Mouse (Mus musculus) lung, embryonic 16.5 days (tissue): Measurements from ENCODE around the gene 6430550D23Rik. TPM values are rescaled to one million over a fixed set of nuclear protein-coding genes. Genes with fewer than 3 reads are reported as not detected.
A peak's percentile ranks its signal among the peaks of the same experiment; 100 is the strongest.

Source experiments
- ATAC-seq: fragments of 200-750 bp; cut with Nextera tagmentation; 2 replicates; pipeline ENCODE4 v1.8.0; 2017; ENCODE audit warnings: low read depth, mild to moderate bottlenecking, moderate library complexity
- H3K27ac ChIP-seq: fragments of 300-500 bp; sonication (generic); 2 replicates; pipeline ENCODE4 v1.5.1; 2014; ENCODE audit warnings: mild to moderate bottlenecking, control low read depth, low read length
- H3K27me3 ChIP-seq: fragments of 300-500 bp; sonication (generic); 2 replicates; pipeline ENCODE4 v1.6.1; 2014; ENCODE audit warnings: low read depth, low read length, mixed read lengths; ENCODE audit not compliant: control insufficient read depth, insufficient read depth
- H3K36me3 ChIP-seq: fragments of 300-500 bp; sonication (generic); 2 replicates; pipeline ENCODE4 v1.6.1; 2014; ENCODE audit warnings: low read length; ENCODE audit not compliant: control insufficient read depth, insufficient read depth
- H3K4me1 ChIP-seq: fragments of 300-500 bp; sonication (generic); replicated peaks from 2 replicates; pipeline ENCODE4 v1.6.1; 2014; ENCODE audit warnings: low read length, mixed read lengths; ENCODE audit not compliant: control insufficient read depth, insufficient read depth
- H3K4me2 ChIP-seq: fragments of 300-500 bp; sonication (generic); 2 replicates; pipeline ENCODE4 v1.6.1; 2014; ENCODE audit warnings: low read depth, low read length, control low read depth
- H3K4me3 ChIP-seq: fragments of 300-500 bp; sonication (generic); 2 replicates; pipeline ENCODE4 v1.5.1; 2014; ENCODE audit warnings: mild to moderate bottlenecking, low read length, control low read depth
- H3K9ac ChIP-seq: fragments of 300-500 bp; sonication (generic); 2 replicates; pipeline ENCODE4 v1.6.1; 2014; ENCODE audit warnings: low read length, control low read depth
- H3K9me3 ChIP-seq: fragments of 300-500 bp; sonication (generic); 2 replicates; pipeline ENCODE4 v1.6.1; 2016; ENCODE audit warnings: low read length; ENCODE audit not compliant: control insufficient read depth
- WGBS: fragments of 180-500 bp; shearing (Covaris S2); extraction: QIAGEN DNeasy Blood & Tissue Kit; methylation state at CpG from one replicate; pipeline ENCODE4 v1.1.7; 2014; 5-methylcytosine and 5-hydroxymethylcytosine counted together
- polyA plus RNA-seq: library from polyadenylated mRNA; unstranded; fragments of >200 nt; fragmentation: Nextera tagmentation; extraction: Ambion mirVana; gene quantifications from 2 replicates; pipeline ENCODE4 v1.2.1, GENCODE M21; 2015

The 6430550D23Rik gene
- polyA plus RNA-seq, 1 experiment from 2014 or later, result 1.5 TPM

GRCm38 (mm10) chr2:156005393-156005792 is 2.4 kb downstream of the 6430550D23Rik start:
- H3K4me1 ChIP-seq, result peaks cover 9% of the 10 kb centered on the region
- peaks cover 5% of the 10 kb centered on the region; the same call in 1 of the 2 replicates for H3K36me3 ChIP-seq
- no peak overlapping the region for H3K9ac ChIP-seq
- H3K4me3 ChIP-seq, result no peak overlapping the region
- no peak for ATAC-seq
- no peak overlapping the region for H3K27ac ChIP-seq
- H3K27me3 ChIP-seq, result no peaks in the 10 kb centered on the region
- WGBS, result 82% methylated on average over 4 of the region's 4 CpGs
- no peaks in the 10 kb centered on the region for H3K9me3 ChIP-seq
- no peak overlapping the region for H3K4me2 ChIP-seq

- peak; percentile 75 for ATAC-seq
- no peak overlapping the region for H3K9ac ChIP-seq
- 0 out of 2 replicates have a peak overlapping the region, but pooled peaks have one; percentile 16 for H3K27ac ChIP-seq
- H3K36me3 ChIP-seq, result peaks cover 51% of the 10 kb centered on the region
- H3K4me3 ChIP-seq, result no peak overlapping the region
- no peaks in the 10 kb centered on the region for H3K9me3 ChIP-seq
- H3K4me2 ChIP-seq, result no peak overlapping the region
- 64% methylated on average over 14 of the region's 14 CpGs for WGBS
- no peaks in the 10 kb centered on the region for H3K4me1 ChIP-seq
- H3K27me3 ChIP-seq, result no peaks in the 10 kb centered on the region
Measured at GRCm38 (mm10) chr2:155991863-155992321, 15.9 kb downstream of the 6430550D23Rik start.

GRCm38 (mm10) chr2:155991151-155991550 is 16.6 kb downstream of the 6430550D23Rik start:
- H3K27ac ChIP-seq, result no peak overlapping the region
- H3K4me1 ChIP-seq, result no peaks in the 10 kb centered on the region
- no peaks in the 10 kb centered on the region for H3K9me3 ChIP-seq
- H3K9ac ChIP-seq, result no peak overlapping the region
- 78% methylated on average over 10 of the region's 10 CpGs for WGBS
- H3K4me3 ChIP-seq, result no peak overlapping the region
- H3K4me2 ChIP-seq, result no peak overlapping the region
- H3K36me3 ChIP-seq, result peaks cover 51% of the 10 kb centered on the region
- no peak for ATAC-seq
- H3K27me3 ChIP-seq, result no peaks in the 10 kb centered on the region

GRCm38 (mm10) chr2:155989085-155989484 is 18.7 kb downstream of the 6430550D23Rik start:
- no peak overlapping the region for H3K4me3 ChIP-seq
- H3K27me3 ChIP-seq, result no peaks in the 10 kb centered on the region
- peaks cover 41% of the 10 kb centered on the region for H3K36me3 ChIP-seq
- no peak for ATAC-seq
- H3K9me3 ChIP-seq, result no peaks in the 10 kb centered on the region
- H3K4me2 ChIP-seq, result no peak overlapping the region
- no peaks in the 10 kb centered on the region for H3K4me1 ChIP-seq
- no peak overlapping the region for H3K27ac ChIP-seq
- no peak overlapping the region for H3K9ac ChIP-seq
- WGBS, result 60% methylated on average over 4 of the region's 4 CpGs

DNA sequence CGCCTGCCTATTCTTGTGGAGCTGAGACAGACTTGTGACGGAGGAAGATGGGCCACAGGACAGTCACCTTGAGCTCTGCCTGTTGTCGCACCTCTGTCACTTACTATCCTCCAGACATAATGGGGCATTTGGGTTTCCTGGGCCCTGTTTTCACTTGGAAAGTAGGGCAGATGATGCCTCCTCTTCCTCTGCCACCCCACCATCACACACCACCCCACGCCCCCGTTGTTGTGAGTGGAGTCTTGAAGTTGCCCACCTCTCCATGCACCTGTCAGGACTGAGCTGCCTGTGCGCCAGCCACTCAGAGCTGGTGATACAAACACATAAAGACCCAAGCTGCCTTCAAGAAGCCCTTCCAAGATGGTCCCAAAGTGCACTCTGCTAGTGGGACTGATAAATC is 20.6 kb downstream of the 6430550D23Rik start:
- Histone ChIP-seq H3K4me3 (no peak overlapping the region), H3K9ac (no peak overlapping the region), H3K27ac (no peak overlapping the region), H3K9me3 (no peaks in the 10 kb centered on the region), H3K27me3 (no peaks in the 10 kb centered on the region), H3K4me1 (no peaks in the 10 kb centered on the region), H3K36me3 (peaks cover 52% of the 10 kb centered on the region), H3K4me2 (no peak overlapping the region)
- WGBS, result 95% methylated on average over 6 of the region's 6 CpGs
- no peak for ATAC-seq

DNA sequence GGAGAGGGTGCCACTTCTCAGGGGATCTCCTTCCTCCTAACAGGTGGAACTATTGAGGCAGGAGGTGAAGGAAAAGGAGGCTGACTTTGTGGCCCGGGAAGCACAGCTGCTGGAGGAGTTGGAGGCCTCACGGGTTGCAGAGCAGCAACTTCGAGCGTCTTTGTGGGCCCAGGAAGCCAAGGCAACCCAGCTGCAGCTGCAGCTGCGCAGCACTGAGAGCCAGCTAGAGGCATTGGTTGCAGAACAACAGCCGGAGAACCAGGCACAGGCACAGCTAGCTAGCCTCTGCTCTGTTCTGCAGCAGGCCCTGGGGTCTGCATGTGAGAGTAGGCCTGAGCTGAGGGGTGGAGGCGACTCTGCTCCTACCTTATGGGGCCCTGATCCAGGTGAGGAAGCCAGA is 22.0 kb downstream of the 6430550D23Rik start:
- Histone ChIP-seq H3K27me3 (no peaks in the 10 kb centered on the region), H3K9ac (no peak overlapping the region), H3K4me2 (no peak overlapping the region), H3K4me3 (no peak overlapping the region), H3K27ac (no peak overlapping the region), H3K9me3 (no peaks in the 10 kb centered on the region), H3K4me1 (no peaks in the 10 kb centered on the region), H3K36me3 (peaks cover 50% of the 10 kb centered on the region)
- ATAC-seq, result no peak
- WGBS, result 82% methylated on average over 7 of the region's 7 CpGs

DNA sequence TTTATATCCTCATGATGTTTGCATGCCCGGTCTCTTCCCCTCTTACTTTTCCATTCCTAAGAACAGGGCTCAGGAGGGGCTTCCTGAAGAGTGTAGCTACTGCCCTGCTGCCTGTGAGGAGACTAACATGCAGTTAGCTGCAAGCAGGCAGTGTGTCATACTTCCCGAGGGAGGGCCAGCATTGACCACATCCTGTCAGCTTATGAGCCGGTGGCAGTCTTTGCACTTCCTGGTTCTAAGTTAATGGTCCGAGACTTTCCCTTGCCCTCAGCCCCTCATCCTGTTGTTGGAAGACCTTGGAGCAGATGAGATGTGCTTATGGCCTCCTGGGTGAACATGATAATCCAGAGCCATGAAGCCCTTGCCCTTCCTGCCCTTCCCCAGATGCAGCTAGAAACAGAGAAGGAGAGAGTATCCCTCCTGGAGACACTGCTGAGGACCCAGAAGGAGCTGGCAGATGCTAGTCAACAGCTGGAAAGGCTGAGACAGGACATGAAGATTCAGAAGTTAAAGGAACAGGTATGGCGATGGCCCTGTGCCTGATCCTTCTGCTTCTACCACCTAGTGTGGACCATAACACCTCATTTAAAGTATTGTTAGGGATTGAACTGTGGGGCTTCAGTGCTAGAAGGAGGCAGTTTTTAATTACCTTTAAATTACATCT is 28.3 kb downstream of the 6430550D23Rik start:
- H3K36me3 ChIP-seq, result peaks cover 56% of the 10 kb centered on the region

DNA sequence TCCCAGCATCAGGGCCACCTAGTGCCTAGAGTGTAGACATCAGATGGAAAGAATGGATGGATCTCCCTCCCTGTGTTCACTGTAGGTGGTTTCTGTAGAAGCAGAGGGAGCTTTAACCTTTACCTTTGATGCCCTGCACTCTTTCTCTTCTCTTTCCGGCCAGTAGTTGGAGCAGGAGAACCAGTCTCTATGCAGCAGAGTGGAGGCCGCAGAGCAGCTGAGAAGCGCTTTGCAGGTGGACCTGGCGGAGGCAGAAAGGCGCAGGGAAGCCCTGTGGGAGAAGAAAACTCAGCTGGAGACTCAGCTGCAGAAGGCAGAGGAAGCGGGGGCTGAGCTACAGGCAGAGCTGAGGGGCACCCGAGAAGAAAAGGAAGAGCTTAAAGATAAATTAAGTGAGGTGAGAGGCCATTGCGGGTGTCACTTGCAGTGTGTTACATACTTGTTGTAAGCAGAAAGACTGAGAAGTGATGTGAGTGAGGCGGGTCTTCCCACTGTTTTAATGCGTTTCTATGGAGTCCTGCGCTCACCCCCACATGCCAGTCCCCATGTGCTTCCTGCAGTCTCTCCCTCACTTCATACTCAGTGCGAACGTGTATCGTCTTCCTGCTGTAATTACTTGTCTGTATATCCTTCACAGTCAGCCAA is 33.6 kb downstream of the 6430550D23Rik start:
- Histone ChIP-seq H3K4me1 (no peaks in the 10 kb centered on the region), H3K4me3 (no peak overlapping the region), H3K4me2 (no peak overlapping the region), H3K9me3 (no peaks in the 10 kb centered on the region), H3K36me3 (peaks cover 53% of the 10 kb centered on the region), H3K27ac (no peak overlapping the region), H3K27me3 (no peaks in the 10 kb centered on the region), H3K9ac (no peak overlapping the region)
- no peak for ATAC-seq
- WGBS, result 69% methylated on average over 14 of the region's 14 CpGs

More for the DNA sequence above, 28.3 kb downstream of the 6430550D23Rik start:
- no peaks in the 10 kb centered on the region for H3K9me3 ChIP-seq
- no peak overlapping the region for H3K27ac ChIP-seq
- H3K4me2 ChIP-seq, result no peak overlapping the region
- H3K9ac ChIP-seq, result no peak overlapping the region
- no peak overlapping the region for H3K4me3 ChIP-seq
- H3K4me1 ChIP-seq, result no peaks in the 10 kb centered on the region
- no peaks in the 10 kb centered on the region for H3K27me3 ChIP-seq
- WGBS, result 71% methylated on average over 5 of the region's 5 CpGs
- ATAC-seq, result 0 out of 2 replicates have a peak, but pooled peaks have one; percentile 43

DNA sequence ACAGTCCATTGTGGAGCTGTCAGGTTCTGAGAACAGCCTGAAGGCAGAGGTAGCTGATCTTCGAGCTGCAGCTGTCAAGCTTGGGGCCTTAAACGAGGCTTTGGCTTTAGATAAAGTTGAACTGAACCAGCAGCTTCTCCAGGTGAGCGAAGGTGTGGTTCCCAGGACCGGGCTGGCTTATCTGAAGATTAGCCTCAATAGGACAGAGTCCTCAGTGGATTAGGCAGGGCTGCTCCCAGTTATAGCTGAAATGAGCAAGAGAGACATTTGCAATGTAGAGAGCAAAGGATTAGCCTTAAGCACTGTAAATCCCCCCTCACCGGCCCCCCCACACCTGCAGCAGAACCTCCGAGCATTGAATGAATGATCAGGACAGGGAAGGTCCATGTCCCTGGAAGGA is 34.4 kb downstream of the 6430550D23Rik start:
- Histone ChIP-seq H3K27me3 (no peaks in the 10 kb centered on the region), H3K36me3 (peaks cover 59% of the 10 kb centered on the region), H3K27ac (no peak overlapping the region), H3K9ac (no peak overlapping the region), H3K4me1 (no peaks in the 10 kb centered on the region), H3K4me2 (no peak overlapping the region), H3K4me3 (no peak overlapping the region), H3K9me3 (no peaks in the 10 kb centered on the region)
- no peak for ATAC-seq
- WGBS, result 85% methylated on average over 6 of the region's 6 CpGs
